Mouse (Mus musculus): ENCODE measurements around the gene Zfp507. TPM values are rescaled to one million over a fixed set of nuclear protein-coding genes. Genes with fewer than 3 reads are reported as not detected.

Zfp507 gene
- total RNA-seq, 2 experiments from 2014 or later, result 29.9 to 32.2 TPM

- no peak for TF ChIP-seq CTCF (IDR thresholded peaks at IDR 0.05)
- no peak for DNase-seq (ENCODE audit: extremely low spot score in 1 of 2, low spot score in 2 of 2)
- intact Hi-C loops (cut with DNase I), result loop anchor here (5.0 kb wide), 1 partner anchor 1537 kb away; no protein-coding TSS in a partner anchor
These were observed 12.2 kb upstream of the Zfp507 start for GRCm38 (mm10) chr7:35814759-35815551.

DNA sequence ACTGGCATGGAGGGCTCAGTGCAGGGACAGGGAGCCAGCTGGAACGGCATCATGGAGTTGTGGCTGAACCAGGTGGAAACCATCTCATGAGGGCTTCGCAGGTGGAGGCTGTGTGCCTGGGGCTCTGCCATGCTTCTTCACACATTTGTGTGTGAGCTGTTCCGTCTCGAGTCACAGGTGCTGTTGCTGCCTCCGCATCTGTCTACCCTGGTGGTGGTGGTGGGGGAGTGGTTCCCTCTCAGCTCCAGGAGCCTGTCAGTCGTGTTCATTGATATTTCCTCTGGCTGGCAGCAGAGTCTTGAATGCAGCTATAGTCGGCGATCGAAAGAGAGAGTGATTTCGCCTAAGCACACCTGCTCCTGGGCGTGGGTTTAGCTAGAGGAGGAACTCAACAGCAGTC is 10.5 kb upstream of the Zfp507 start:
- DNase-seq (ENCODE audit: extremely low spot score in 1 of 2, low spot score in 2 of 2), result peak in 1 of 2 experiments; percentile 29
- Histone ChIP-seq H3K27ac (no peak overlapping the region), H3K4me3 (no peak overlapping the region)
- TF ChIP-seq CTCF (IDR thresholded peaks at IDR 0.05), result no peak
- intact Hi-C loops (cut with DNase I), result loop anchor here (5.0 kb wide), 1 partner anchor 1539 kb away; no protein-coding TSS in a partner anchor

More at GRCm38 (mm10) chr7:35814759-35815551, 12.2 kb upstream of the Zfp507 start:
- Histone ChIP-seq H3K4me3 (no peak overlapping the region), H3K27ac (no peak overlapping the region)

- H3K4me3 ChIP-seq, result no peak overlapping the region
- TF ChIP-seq CTCF (IDR thresholded peaks at IDR 0.05), result peak; percentile 57
- no peak overlapping the region for H3K27ac ChIP-seq
- DNase-seq (ENCODE audit: extremely low spot score in 1 of 2, low spot score in 2 of 2), result no peak
- intact Hi-C loops (cut with DNase I), result loop anchor here (5.0 kb wide), 1 partner anchor 1542 kb away; no protein-coding TSS in a partner anchor
These were observed 7.9 kb upstream of the Zfp507 start for GRCm38 (mm10) chr7:35810736-35811135.

DNA sequence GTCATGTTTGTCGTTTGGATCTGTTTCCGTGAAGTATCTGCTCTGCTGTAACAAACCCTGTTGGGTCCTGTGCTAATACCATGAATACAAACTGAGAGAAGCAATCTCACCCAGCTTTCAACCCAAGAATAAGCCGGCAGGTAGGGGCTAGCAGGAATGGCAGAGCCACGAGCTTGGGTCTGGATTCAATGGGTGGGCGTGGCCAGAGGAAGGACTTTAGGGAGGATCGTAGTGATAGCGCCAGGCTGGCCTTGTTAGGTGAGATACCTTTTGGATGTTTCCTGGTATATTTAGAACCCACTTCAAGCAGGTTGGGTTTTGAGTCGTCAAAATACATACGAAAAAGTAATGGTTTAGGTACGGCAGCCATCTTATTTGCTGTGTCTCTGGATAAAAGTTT is 1.4 kb upstream of the Zfp507 start:
- TF ChIP-seq CTCF (IDR thresholded peaks at IDR 0.05), result no peak
- intact Hi-C loops (cut with DNase I), result loop anchor here (5.0 kb wide), 1 partner anchor 157 kb away; the partner anchor contains the start of gene Pdcd5
- no peak overlapping the region for H3K4me3 ChIP-seq
- no peak overlapping the region for H3K27ac ChIP-seq
- DNase-seq (ENCODE audit: extremely low spot score in 1 of 2, low spot score in 2 of 2), result no peak

GRCm38 (mm10) chr7:35802201-35802905 is 450 bp downstream of the Zfp507 start:
- intact Hi-C loops (cut with DNase I), result loop anchor here (5.0 kb wide), 1 partner anchor 155 kb away; the partner anchor contains the start of gene Pdcd5
- TF ChIP-seq CTCF (IDR thresholded peaks at IDR 0.05), result no peak
- peak overlapping the region; percentile 96 for H3K27ac ChIP-seq
- peak overlapping the region; percentile 74 for H3K4me3 ChIP-seq
- DNase-seq (ENCODE audit: extremely low spot score in 1 of 2, low spot score in 2 of 2), result no peak

DNA sequence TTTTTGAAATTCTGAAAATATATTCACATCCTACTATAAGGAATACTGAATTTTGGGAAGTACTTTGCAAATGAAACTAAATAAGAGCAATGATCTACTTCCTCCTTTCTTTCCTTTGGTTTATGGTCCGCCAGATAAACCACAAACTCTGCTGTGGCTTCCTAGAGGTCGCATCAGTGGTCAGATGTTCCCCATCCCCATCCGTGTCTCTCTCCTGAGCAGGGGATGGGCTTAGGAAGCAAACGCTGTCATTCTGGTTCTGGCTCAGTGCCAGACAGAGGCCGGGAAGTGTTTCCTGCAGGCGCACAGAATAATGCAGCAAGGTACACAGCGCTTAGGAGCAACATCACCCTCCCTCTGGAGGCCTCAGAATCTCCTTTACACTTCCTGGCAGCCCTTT is 6.7 kb downstream of the Zfp507 start:
- no peak for DNase-seq (ENCODE audit: extremely low spot score in 1 of 2, low spot score in 2 of 2)
- H3K4me3 ChIP-seq, result no peak overlapping the region
- no peak for TF ChIP-seq CTCF (IDR thresholded peaks at IDR 0.05)
- no peak overlapping the region for H3K27ac ChIP-seq
- intact Hi-C loops (cut with DNase I), result no loop called here

DNA sequence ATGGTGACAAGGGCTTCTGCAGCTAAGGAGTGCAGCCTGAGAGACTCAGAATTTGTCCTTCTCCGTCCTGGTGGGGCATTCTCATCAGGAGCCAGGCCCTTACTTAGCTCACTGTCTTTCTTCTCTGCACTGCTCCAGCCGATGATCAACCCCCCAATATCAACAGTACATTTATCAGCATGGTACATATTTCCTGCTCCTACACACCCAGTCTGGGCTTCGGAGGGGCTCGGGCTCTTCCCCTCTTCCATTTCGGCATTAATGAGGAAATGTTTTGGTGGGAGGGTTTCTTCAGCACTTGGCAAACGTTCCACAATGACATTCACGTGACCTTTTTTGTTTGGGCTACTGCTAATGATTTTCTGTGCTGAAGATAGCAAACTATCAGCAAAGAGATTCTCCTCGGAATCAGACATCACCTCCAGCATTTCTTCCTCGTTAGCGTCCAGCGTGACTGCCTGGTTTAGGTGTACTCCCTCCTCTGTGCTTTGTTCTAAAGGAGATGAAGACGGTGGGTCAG is 8.6 kb downstream of the Zfp507 start:
- no peak for TF ChIP-seq CTCF (IDR thresholded peaks at IDR 0.05)
- Histone ChIP-seq H3K4me3 (no peak overlapping the region), H3K27ac (no peak overlapping the region)
- intact Hi-C loops (cut with DNase I), result no loop called here
- DNase-seq (ENCODE audit: extremely low spot score in 1 of 2, low spot score in 2 of 2), result no peak

GRCm38 (mm10) chr7:35792150-35792848 is 10.5 kb downstream of the Zfp507 start:
- H3K27ac ChIP-seq, result peak overlapping the region; percentile 53
- intact Hi-C loops (cut with DNase I), result no loop called here
- TF ChIP-seq CTCF (IDR thresholded peaks at IDR 0.05), result no peak
- DNase-seq (ENCODE audit: extremely low spot score in 1 of 2, low spot score in 2 of 2), result peak in 1 of 2 experiments; percentile 43
- H3K4me3 ChIP-seq, result no peak overlapping the region

DNA sequence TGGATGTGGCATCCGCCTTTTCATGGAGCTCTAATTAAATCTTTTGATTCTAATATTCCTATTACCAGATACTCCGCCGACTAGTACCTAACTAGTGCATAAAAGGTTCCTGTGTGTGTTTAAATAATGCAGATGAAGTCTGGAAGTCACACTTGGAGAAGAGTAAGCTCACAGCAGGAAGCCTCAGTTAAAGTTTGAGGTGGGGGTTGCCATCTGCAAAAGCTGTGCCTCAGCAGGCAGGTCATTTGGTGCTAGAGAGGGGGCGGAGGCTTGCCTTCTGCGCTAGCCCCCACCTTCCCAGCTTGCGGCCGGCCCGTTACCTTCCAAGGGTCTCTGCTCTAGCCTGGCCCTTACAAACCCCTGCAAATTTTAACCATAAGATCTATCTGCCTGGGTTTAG is 11.9 kb downstream of the Zfp507 start:
- intact Hi-C loops (cut with DNase I), result no loop called here
- H3K4me3 ChIP-seq, result no peak overlapping the region
- no peak for DNase-seq (ENCODE audit: extremely low spot score in 1 of 2, low spot score in 2 of 2)
- H3K27ac ChIP-seq, result no peak overlapping the region
- TF ChIP-seq CTCF (IDR thresholded peaks at IDR 0.05), result no peak

- Histone ChIP-seq H3K27ac (no peak overlapping the region), H3K4me3 (no peak overlapping the region)
- no peak for DNase-seq (ENCODE audit: extremely low spot score in 1 of 2, low spot score in 2 of 2)
- intact Hi-C loops (cut with DNase I), result no loop called here
- peak; percentile 59 for TF ChIP-seq CTCF (IDR thresholded peaks at IDR 0.05)
These were observed 12.6 kb downstream of the Zfp507 start for GRCm38 (mm10) chr7:35790201-35790600.

DNA sequence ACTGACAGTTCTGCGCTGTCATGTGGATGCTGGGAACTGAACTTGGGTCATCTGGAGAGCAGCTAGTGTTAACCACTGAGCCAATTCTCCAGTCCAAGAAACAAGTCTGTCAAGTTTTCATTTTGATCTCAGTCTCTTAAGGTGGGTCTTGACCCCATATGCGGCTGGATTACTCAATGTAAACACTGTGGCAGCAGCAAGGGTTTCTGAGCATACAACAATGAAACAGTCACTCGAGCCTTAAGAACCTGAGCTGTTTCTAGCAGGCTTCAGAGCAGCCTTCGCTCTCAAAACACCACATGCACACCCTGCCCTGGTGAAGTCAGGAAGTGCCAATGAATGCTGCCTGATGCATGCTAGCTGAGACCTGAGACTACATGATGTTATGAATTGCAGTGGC is 17.2 kb downstream of the Zfp507 start:
- H3K27ac ChIP-seq, result no peak overlapping the region
- intact Hi-C loops (cut with DNase I), result no loop called here
- H3K4me3 ChIP-seq, result no peak overlapping the region
- no peak for DNase-seq (ENCODE audit: extremely low spot score in 1 of 2, low spot score in 2 of 2)
- no peak for TF ChIP-seq CTCF (IDR thresholded peaks at IDR 0.05)
